In genomic region chr12:71956980-71957379, GRCm38 (mm10) we compare ENCODE assay signal across 14 mouse cellular contexts.
DNase-seq lines count a peak whose midpoint lies in the region; ATAC-seq and TF ChIP-seq lines count a peak whose summit lies in the region.
"Had no signal": no experiment of that assay in that cellular context is flagged by ENCODE, and none has a peak within 500 bp of the region (broad histone marks: within the 10 kb centered on the region; RNA-seq: fewer than 3 reads in every experiment).

No protein-coding gene starts in this region.

- intact Hi-C loops in gastrocnemius, adult 2 months (cut with DNase I) = no loop called here
- intact Hi-C loops in gastrocnemius, postnatal 14 days (cut with DNase I; ENCODE audit: low total_unique reads) = no loop called here

- DNase-seq in embryonic facial prominence, embryonic 14.5 days (ENCODE audit: low spot score) = no peak
- DNase-seq in embryonic facial prominence, embryonic 10.5 days (ENCODE audit: low spot score) = no peak
- no peak for DNase-seq in thymus, postnatal 0 days (ENCODE audit: low spot score)
- DNase-seq in gastrocnemius, adult 2 months = no peak
- DNase-seq in gastrocnemius, postnatal 14 days = no peak
- DNase-seq: cerebellum, adult 18-20 months; gastrocnemius, postnatal 10 days; lung, postnatal 10 days had no signal

- no peak for ATAC-seq in embryonic facial prominence, embryonic 14.5 days (ENCODE audit: low read depth)
- ATAC-seq in neural tube, embryonic 12.5 days (ENCODE audit: low FRiP score, low read depth) = peak; percentile 91
- ATAC-seq in neural tube, embryonic 15.5 days (ENCODE audit: low FRiP score) = no peak
- peak; percentile 73; the same call in 1 of the 2 replicates for ATAC-seq in midbrain, embryonic 13.5 days
- ATAC-seq: liver, embryonic 12.5 days had no signal

- H3K27ac ChIP-seq in embryonic facial prominence, embryonic 14.5 days (replicated peaks; ENCODE audit: low read depth, low read length) = 0 out of 2 replicates have a peak overlapping the region, but pooled peaks have one; percentile 6
- no peak overlapping the region for H3K27ac ChIP-seq in embryonic facial prominence, embryonic 10.5 days (replicated peaks)
- H3K27ac ChIP-seq in neural tube, embryonic 12.5 days = no peak overlapping the region
- H3K27ac ChIP-seq in neural tube, embryonic 15.5 days (replicated peaks) = no peak overlapping the region
- H3K27ac ChIP-seq in midbrain, embryonic 13.5 days = peak overlapping the region; percentile 11; the same call in 1 of the 2 replicates
- H3K27ac ChIP-seq in gastrocnemius, adult 2 months = no peak overlapping the region
- H3K27ac ChIP-seq: heart, embryonic 13.5 days; kidney, postnatal 0 days; liver, embryonic 12.5 days had no signal

- no peak for TF ChIP-seq CTCF in gastrocnemius, adult 2 months (IDR thresholded peaks at IDR 0.05)

- H3K4me3 ChIP-seq in embryonic facial prominence, embryonic 14.5 days (ENCODE audit: low read depth, low read length) = no peak overlapping the region
- no peak overlapping the region for H3K4me3 ChIP-seq in embryonic facial prominence, embryonic 10.5 days
- H3K4me3 ChIP-seq in neural tube, embryonic 12.5 days = no peak overlapping the region
- no peak overlapping the region for H3K4me3 ChIP-seq in neural tube, embryonic 15.5 days (replicated peaks)
- H3K4me3 ChIP-seq in midbrain, embryonic 13.5 days (replicated peaks) = no peak overlapping the region
- H3K4me3 ChIP-seq in gastrocnemius, adult 2 months = no peak overlapping the region
- H3K4me3 ChIP-seq: heart, embryonic 13.5 days; liver, embryonic 12.5 days had no signal

- no peak overlapping the region for H3K9ac ChIP-seq in embryonic facial prominence, embryonic 14.5 days (ENCODE audit: low read depth, low read length)
- H3K9ac ChIP-seq in neural tube, embryonic 12.5 days = no peak overlapping the region
- H3K9ac ChIP-seq in neural tube, embryonic 15.5 days (replicated peaks) = no peak overlapping the region
- H3K9ac ChIP-seq in midbrain, embryonic 13.5 days (replicated peaks) = no peak overlapping the region
- H3K9ac ChIP-seq: heart, embryonic 13.5 days; liver, embryonic 12.5 days had no signal

- no peaks in the 10 kb centered on the region for H3K27me3 ChIP-seq in embryonic facial prominence, embryonic 14.5 days (replicated peaks; ENCODE audit: control insufficient read depth, insufficient read depth, low read length)
- H3K27me3 ChIP-seq in embryonic facial prominence, embryonic 10.5 days (replicated peaks; ENCODE audit: low read depth, poor library complexity, severe bottlenecking) = no peaks in the 10 kb centered on the region
- H3K27me3 ChIP-seq in neural tube, embryonic 12.5 days (replicated peaks) = no peaks in the 10 kb centered on the region
- no peaks in the 10 kb centered on the region for H3K27me3 ChIP-seq in neural tube, embryonic 15.5 days (replicated peaks)
- no peaks in the 10 kb centered on the region for H3K27me3 ChIP-seq in midbrain, embryonic 13.5 days
- H3K27me3 ChIP-seq: heart, embryonic 13.5 days; liver, embryonic 12.5 days had no signal

- H3K9me3 ChIP-seq in embryonic facial prominence, embryonic 14.5 days (ENCODE audit: control insufficient read depth, low read length) = no peaks in the 10 kb centered on the region
- no peaks in the 10 kb centered on the region for H3K9me3 ChIP-seq in embryonic facial prominence, embryonic 10.5 days
- no peaks in the 10 kb centered on the region for H3K9me3 ChIP-seq in neural tube, embryonic 12.5 days
- no peaks in the 10 kb centered on the region for H3K9me3 ChIP-seq in neural tube, embryonic 15.5 days (replicated peaks)
- H3K9me3 ChIP-seq in midbrain, embryonic 13.5 days = no peaks in the 10 kb centered on the region
- H3K9me3 ChIP-seq: heart, embryonic 13.5 days; liver, embryonic 12.5 days had no signal

- H3K36me3 ChIP-seq in embryonic facial prominence, embryonic 14.5 days (ENCODE audit: control insufficient read depth, insufficient read depth, low read length) = peaks cover 36% of the 10 kb centered on the region
- H3K36me3 ChIP-seq in embryonic facial prominence, embryonic 10.5 days (replicated peaks) = peaks cover 38% of the 10 kb centered on the region
- peaks cover 42% of the 10 kb centered on the region for H3K36me3 ChIP-seq in neural tube, embryonic 12.5 days
- peaks cover 46% of the 10 kb centered on the region for H3K36me3 ChIP-seq in neural tube, embryonic 15.5 days
- H3K36me3 ChIP-seq in midbrain, embryonic 13.5 days = peaks cover 43% of the 10 kb centered on the region

- WGBS in embryonic facial prominence, embryonic 14.5 days = 83% methylated on average over 6 of the region's 6 CpGs
- WGBS in embryonic facial prominence, embryonic 10.5 days = 78% methylated on average over 6 of the region's 6 CpGs
- WGBS in neural tube, embryonic 12.5 days = 29% methylated on average over 6 of the region's 6 CpGs
- WGBS in neural tube, embryonic 15.5 days = 21% methylated on average over 6 of the region's 6 CpGs
- 36% methylated on average over 6 of the region's 6 CpGs for WGBS in midbrain, embryonic 13.5 days

- H3K4me1 ChIP-seq in embryonic facial prominence, embryonic 14.5 days (ENCODE audit: control insufficient read depth, insufficient read depth, low read length) = peaks cover 22% of the 10 kb centered on the region; the same call in 1 of the 2 replicates
- peaks cover 17% of the 10 kb centered on the region for H3K4me1 ChIP-seq in embryonic facial prominence, embryonic 10.5 days
- H3K4me1 ChIP-seq in neural tube, embryonic 12.5 days = peaks cover 23% of the 10 kb centered on the region
- peaks cover 12% of the 10 kb centered on the region for H3K4me1 ChIP-seq in neural tube, embryonic 15.5 days
- peaks cover 45% of the 10 kb centered on the region for H3K4me1 ChIP-seq in midbrain, embryonic 13.5 days (replicated peaks)
- H3K4me1 ChIP-seq: liver, embryonic 12.5 days had no signal

- H3K4me2 ChIP-seq in embryonic facial prominence, embryonic 14.5 days (ENCODE audit: low read depth, low read length) = no peak overlapping the region
- no peak overlapping the region for H3K4me2 ChIP-seq in neural tube, embryonic 12.5 days (replicated peaks)
- no peak overlapping the region for H3K4me2 ChIP-seq in neural tube, embryonic 15.5 days
- H3K4me2 ChIP-seq in midbrain, embryonic 13.5 days (replicated peaks) = no peak overlapping the region
- H3K4me2 ChIP-seq: heart, embryonic 13.5 days; liver, embryonic 12.5 days had no signal

Comparison
In these comparisons a context has a peak if more than half of its experiments do, and no peak if none do; other contexts are left out.
1. ATAC-seq: peak in neural tube, embryonic 12.5 days (single experiment) and midbrain, embryonic 13.5 days (single experiment); none in embryonic facial prominence, embryonic 14.5 days (single experiment) and neural tube, embryonic 15.5 days (single experiment).
2. H3K27ac ChIP-seq: peak in embryonic facial prominence, embryonic 14.5 days (single experiment) and midbrain, embryonic 13.5 days (single experiment); none in embryonic facial prominence, embryonic 10.5 days (single experiment), neural tube, embryonic 12.5 days (single experiment), neural tube, embryonic 15.5 days (single experiment) and gastrocnemius, adult 2 months (single experiment).